Mouse (Mus musculus) gonadal fat pad, adult 2 months (tissue): ENCODE measurements at regions not wholly inside any gene's neighbourhood (a gene's known extent, or its start where the extent isn't known, plus 50 kb on each side); places are given as distances from the start of the nearest gene placed in this dataset.

Experiments used
- DNase-seq: peaks from one replicate; pipeline ENCODE4 v3.0.0-alpha.2; 2012; ENCODE audit warnings: low read depth

DNA sequence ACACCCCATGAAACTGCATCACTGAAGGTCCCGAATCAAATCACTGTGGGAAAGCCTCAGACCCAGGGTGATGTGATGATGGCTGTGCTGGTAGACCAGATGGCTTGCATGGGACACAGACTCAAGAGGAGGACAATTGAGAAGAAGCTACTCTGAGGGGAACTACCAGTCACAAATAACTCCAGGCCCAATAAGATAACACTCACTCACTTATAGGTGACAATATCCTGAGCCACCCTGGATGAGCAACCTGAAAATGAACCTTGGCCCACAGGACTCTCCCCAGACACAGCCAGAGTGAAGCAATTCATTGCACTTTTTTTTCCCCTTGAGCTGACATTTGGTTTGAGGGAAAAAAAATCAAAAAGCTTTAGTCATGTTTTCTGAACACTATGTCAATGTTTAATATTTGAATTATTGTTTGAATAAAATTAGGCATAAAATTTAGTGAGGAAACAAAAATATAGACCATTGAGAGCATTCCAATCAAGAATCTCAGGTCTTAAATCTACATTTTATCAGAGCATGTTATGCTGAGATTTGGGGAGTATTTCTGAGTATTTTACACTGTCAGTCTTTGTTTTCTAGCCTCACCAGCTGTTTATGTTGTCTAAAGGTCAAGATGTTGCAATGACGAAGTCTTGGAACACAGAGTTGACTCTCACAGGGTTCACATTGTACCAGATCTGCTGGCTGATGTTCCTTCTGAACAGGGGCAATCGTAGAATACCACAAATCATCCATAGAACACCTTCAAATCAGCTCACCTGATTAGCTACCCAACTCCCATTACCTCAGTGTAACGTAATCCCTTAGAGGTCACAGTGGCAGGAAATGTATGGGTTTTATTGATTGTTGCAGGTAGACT is 67.9 kb upstream of the Gm6993 start:
- peak; percentile 75 for DNase-seq

DNA sequence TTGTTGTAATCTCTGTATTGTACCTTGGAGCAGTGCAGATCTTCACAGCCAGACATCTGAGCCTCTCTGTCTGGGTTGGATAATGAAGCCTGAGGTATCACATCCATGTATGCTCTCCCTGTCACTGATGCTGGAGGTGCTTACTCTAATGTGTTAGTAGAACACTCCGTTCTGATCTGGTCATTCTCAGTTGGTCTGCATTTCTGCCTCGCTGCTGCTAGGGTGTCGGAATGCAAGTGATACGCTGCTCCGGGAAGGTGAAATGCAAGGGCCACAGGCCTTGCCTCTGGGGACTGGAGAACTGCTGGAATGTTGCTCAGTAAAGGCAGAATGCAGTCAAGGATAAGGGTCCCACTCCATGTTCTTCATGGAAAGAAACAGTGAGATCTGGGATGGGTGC is 67.1 kb upstream of the Gm6993 start:
- no peak for DNase-seq

DNA sequence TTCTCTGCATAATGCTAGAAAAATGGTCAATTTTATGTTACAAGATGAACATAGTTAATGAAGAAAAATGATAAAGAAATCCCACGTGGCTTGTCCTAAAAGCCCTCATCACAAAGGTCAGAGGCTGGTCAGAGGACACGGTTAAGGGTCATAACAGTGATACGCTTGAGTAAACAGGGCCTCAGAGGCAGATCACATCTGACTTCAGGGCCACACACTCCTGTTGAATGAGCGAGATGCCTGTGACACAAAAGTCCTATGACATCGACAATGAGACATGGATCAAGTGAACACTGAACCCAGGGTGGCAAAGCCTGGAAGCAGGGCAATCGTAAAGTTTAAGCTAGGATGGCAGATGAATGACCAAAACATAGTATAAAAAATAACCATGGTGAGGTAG is 61.0 kb upstream of the Gm6993 start:
- DNase-seq, result no peak

DNA sequence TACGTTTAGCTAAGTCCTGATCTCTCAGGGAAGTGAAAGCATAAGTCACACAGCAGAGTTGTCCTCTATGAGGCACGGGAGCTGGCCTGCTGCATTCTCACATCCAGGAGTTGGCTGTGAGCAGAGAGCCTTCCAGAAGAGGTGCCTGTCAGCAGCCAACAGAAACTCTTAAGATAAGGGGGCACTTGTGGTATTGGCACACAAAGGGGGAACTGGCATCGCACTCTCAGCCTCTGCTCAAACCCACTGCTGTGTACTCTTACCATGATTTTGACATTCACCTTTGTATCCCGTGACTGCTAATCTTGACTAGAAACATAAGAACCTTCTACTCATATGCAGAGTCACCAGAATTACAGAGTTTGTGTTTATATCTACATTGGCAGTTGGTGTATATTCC is 56.9 kb upstream of the Gm6993 start:
- DNase-seq, result no peak

DNA sequence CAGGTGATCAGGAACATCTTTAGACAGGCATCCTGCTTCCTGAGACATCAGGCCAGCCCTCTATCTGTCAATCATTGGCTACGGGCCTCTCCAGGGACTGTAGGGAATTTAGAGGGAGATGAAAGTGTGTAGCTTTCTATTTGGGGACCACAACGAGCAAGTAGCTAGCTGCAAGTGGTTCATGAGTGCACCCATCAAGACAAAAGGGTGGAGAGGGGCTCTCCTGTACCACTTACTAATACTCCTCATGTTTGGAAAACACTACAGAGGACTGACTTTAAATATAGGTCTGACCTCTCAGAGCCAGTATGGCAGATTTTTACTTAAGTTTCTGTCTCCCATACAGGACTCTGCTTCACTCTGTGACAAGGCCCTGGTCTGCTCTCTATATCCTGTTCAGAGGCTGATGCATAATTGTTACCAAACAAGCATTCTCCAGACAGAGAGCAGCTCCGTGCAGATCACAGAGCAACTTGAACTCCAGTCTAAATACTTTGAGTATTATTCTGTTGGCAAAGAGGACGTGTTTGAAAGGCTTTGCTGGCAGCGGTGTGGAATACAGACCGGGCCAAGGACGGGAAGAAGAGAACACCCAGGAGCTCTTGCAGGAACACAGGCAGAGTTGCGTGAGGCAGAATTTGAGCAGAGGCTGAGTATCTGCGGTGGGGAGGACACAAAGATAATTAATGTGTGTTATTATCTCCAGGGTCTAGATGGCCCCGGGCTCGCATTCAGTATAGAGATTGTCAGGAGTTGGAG is 56.2 kb upstream of the Gm6993 start:
- DNase-seq, result no peak

- no peak for DNase-seq
These were observed 55.2 kb upstream of the Gm6993 start for GRCm38 (mm10) chr12:31185177-31185932.

DNA sequence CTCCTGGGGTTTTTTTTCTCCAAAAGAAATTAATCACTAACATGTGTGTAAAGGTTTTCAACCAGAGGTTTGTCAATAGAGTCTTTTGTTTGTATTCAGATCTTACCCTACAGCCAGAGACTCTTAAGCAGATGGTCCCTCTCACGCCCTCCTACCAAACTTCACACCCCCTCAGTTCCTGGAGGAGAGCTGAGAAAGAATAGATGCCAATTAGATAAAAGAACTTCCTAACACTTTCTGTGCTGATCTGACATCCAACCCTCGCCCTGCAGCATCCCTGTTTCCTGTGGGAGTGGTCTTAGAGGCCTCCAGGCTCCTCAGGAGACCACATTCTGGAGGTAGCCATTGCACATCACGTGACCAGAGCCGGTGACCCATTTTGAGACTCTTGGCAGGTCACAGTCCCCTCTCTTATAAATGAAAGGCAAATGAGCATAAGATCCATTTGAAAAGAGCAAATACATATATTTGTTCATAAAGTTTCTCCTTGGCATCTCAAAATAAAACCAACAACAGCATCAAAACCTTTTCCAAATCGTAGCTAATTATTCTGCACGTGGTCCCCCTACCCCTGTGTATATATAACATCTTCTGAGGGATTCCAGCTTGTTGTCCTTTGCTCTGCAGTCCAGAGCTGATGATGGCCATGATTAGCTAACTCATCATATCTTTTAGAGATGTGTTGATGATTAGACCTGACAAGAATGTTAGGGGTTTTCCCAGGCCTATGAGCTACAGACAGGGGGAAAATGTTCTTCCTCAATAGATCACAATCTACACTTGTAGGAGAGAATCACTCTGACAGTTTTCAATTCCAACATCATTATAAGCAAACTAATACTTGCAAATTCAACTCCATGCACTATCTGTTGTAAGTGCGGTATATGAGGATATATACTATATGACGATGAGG is 54.4 kb upstream of the Gm6993 start:
- no peak for DNase-seq

GRCm38 (mm10) chr12:31188011-31188576 is 52.5 kb upstream of the Gm6993 start:
- DNase-seq, result no peak

GRCm38 (mm10) chr12:31190265-31190664 is 50.3 kb upstream of the Gm6993 start:
- DNase-seq, result no peak
